Mouse (Mus musculus): ENCODE data around the gene Majin.

DNA sequence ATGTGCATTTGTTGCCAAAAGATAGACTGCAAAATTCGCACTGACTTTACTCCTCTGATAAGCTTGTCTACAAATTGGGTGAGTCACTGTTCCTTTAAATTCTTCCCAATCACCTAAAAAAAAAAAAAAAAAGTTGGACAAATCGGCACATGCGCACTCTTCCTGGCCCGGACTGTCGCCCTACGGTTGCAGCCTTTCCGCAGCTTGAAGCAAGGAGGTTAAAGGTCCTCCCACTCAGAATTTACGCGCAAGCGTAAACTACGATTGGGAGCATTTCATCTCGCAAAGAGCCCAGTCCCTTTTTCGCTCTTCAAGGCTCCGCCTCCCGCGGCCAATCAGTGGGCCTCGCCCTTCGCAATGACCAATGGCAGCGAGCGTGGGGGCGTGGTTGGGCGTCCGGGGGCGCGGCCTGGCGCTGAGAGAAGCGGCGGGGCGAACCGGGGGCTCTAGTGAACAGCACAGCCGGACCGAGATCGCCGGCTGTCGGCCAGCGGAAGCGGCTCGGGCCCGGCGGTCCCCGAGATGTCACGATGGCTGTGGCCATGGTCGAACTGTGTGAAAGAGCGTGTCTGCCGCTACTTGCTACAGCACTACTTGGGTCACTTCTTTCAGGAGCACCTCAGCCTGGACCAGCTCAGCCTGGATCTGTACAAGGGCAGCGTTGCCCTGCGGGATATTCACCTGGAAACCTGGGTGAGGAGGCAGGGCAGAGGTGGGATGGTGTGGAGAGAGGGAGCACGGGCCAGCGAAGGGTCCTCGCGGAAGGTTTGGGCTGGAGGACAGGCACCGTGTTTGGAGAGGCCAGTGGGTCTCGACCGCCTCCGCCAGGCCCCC lies 57.3 kb downstream of the Majin start, which contains the start of gene Atg2a:
- TF ChIP-seq GATA1 (IDR thresholded peaks at IDR 0.05; ENCODE audit: borderline replicate concordance, low read length) (no peak), FLI1 (IDR thresholded peaks at IDR 0.05; ENCODE audit: low read length) (no peak)

Measured in megakaryocyte, embryonic 14.5 days (primary cell).